Mouse (Mus musculus) thymus, postnatal 4 days (tissue): ENCODE measurements around the gene Gm14327.
"Not testable (repeated sequence)": the region's sequence is repeated elsewhere in the genome, so short reads cannot be mapped to it uniquely, and the experiment has no call there.

Experiments
- DNase-seq: peaks from one replicate; pipeline ENCODE4 v3.0.0; 2021

Gene Gm14327

DNA sequence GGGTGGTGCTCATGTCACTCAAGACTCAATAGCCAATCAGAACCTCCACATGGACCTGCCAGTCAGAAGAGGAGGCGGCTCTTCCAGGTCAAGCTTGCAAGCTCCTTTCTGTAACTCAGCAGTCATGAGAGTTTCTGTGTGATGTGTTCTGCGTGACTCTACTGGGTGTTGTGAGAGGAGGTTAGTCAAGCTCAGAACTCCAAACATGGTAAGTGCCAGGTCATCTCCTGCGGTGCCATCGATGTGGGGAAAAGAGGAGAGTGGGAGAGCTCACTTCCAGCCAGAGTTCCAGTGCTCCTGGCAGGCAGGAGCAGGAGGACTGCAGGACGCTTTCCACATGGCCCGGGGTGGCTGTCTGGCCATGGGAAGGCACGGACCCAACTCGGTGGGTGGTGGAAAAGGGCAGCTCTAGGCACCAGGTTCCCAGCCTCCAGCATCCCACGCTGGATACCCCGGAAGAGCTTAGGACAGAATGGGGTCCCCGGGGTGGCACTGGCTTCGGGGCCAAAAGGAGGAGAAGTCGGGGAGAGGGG lies at the start of gene Gm14327:
Gm14327 (plus strand) TSS at position 51 of the 533 bp plus-strand sequence.
- not testable (repeated sequence) for DNase-seq

DNA sequence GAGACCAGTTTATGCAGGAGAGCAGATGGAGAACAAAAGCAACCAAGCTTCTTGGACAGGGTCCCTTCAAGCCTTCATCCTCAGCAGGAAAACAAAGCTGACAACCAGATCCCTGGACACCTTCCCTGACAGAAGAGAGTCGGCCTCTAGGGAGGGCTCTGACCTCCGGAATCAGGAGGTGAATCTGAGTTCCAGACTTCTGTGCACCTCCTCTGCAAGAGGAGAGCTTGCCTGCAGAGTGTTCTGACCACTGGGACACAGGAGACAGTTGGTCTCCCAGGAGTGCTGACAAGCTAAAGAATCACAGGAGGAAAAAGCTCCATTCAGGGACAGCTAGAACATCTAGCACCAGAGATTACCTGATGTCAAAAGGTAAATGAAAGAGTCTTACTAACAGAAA lies 34.6 kb upstream of the Gm14327 start:
- DNase-seq, result not testable (repeated sequence)

DNA sequence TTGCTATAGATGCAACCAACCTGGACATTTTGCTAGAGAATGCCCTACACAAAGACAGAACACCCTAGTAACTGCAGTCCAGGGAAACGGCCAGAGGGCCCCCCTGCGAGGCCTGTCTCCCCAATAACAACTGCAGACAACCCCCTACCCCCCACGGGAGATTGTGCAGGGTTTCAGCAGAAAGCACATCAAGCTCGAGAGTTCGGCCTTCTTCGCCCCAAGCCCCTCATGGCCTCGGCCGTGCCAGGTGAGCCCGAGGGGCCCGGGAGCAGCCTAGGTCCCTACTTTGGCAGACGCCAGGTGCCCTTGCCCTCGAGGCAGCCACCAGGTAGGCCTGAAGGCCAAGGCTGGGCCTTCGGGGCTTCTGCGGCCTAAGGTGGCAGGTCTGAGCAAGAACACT lies 9.2 kb upstream of the Gm14327 start:
- not testable (repeated sequence) for DNase-seq

- not testable (repeated sequence) for DNase-seq
These were observed 1.3 kb downstream of the Gm14327 start for GRCm38 (mm10) chr2:177898171-177898570.

- not testable (repeated sequence) for DNase-seq
These were observed 6.4 kb downstream of the Gm14327 start for GRCm38 (mm10) chr2:177903276-177903675.

DNA sequence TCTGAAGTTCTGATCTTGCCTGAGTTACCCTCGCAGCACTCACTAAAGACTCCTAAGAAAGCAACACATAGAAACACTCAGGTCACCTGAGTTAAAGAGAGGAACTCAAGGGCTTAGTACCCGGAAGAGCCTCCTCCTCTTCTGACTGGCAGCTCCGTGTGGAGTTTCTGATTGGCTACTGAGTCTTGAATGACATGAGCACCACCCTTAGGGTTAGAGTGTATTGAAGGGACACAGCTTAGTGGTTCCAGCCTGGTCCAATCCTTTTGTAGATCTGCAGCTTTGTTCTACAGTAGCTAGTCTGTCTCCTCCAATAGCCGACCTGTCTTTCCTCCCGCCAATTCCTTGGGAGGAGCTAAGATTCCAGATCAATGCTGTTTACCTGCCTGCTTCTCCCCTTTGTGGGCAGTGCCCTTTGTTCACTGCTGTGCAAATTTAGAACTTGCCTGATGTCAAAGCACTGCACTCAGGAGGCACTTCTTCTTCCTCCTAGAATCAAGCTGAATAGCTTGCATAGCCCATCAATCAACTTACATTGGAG lies 28.7 kb downstream of the Gm14327 start, which contains the start of gene Zfp972:
Zfp972 (minus strand) TSS at position 51 of the 541 bp plus-strand sequence.
- not testable (repeated sequence) for DNase-seq
